Mouse (Mus musculus) naive thymus-derived CD4-positive, alpha-beta T cell, adult 2 months (primary cell): ENCODE data around the gene S1pr2.
"Not testable (repeated sequence)": the region's sequence is repeated elsewhere in the genome, so short reads cannot be mapped to it uniquely, and the experiment has no call there.

Source experiments
- DNase-seq: peaks from one replicate; pipeline ENCODE4 v3.0.0-alpha.2; 2011; ENCODE audit warnings: low read depth

The S1pr2 gene

GRCm38 (mm10) chr9:21000811-21001210 is 24.2 kb upstream of the S1pr2 start:
- DNase-seq: no peak

- DNase-seq: not testable (repeated sequence)
Observed at GRCm38 (mm10) chr9:20998337-20998736, 21.8 kb upstream of the S1pr2 start.

GRCm38 (mm10) chr9:20997065-20997464 is 20.5 kb upstream of the S1pr2 start:
- DNase-seq: no peak

GRCm38 (mm10) chr9:20995069-20995468 is 18.5 kb upstream of the S1pr2 start:
- no peak for DNase-seq

- no peak for DNase-seq
Observed at GRCm38 (mm10) chr9:20993165-20993898, 16.8 kb upstream of the S1pr2 start.

GRCm38 (mm10) chr9:20991587-20991986 is 15.0 kb upstream of the S1pr2 start:
- no peak for DNase-seq

- DNase-seq: no peak
Observed at GRCm38 (mm10) chr9:20990861-20991260, 14.3 kb upstream of the S1pr2 start.

GRCm38 (mm10) chr9:20987953-20988352 is 11.4 kb upstream of the S1pr2 start:
- no peak for DNase-seq

- no peak for DNase-seq
Observed at GRCm38 (mm10) chr9:20986952-20987686, 10.5 kb upstream of the S1pr2 start.

GRCm38 (mm10) chr9:20983169-20983568 is 6.6 kb upstream of the S1pr2 start:
- DNase-seq: peak; percentile 50

- no peak for DNase-seq
Observed at GRCm38 (mm10) chr9:20982171-20982570, 5.6 kb upstream of the S1pr2 start.

GRCm38 (mm10) chr9:20979769-20980168 is 3.2 kb upstream of the S1pr2 start:
- no peak for DNase-seq

- DNase-seq: no peak
Observed at GRCm38 (mm10) chr9:20979181-20979580, 2.6 kb upstream of the S1pr2 start.

GRCm38 (mm10) chr9:20978409-20979095 is 2.0 kb upstream of the S1pr2 start:
- no peak for DNase-seq

GRCm38 (mm10) chr9:20976961-20977689 is 544 bp upstream of the S1pr2 start:
- no peak for DNase-seq

- peak; percentile 47 for DNase-seq
Observed at GRCm38 (mm10) chr9:20975431-20976215, 958 bp downstream of the S1pr2 start.

GRCm38 (mm10) chr9:20973682-20974075 is 2.9 kb downstream of the S1pr2 start:
- DNase-seq: no peak

GRCm38 (mm10) chr9:20973001-20973681 is 3.4 kb downstream of the S1pr2 start:
- DNase-seq: no peak

GRCm38 (mm10) chr9:20972141-20972992 is 4.2 kb downstream of the S1pr2 start:
- DNase-seq: no peak

GRCm38 (mm10) chr9:20971751-20972140 is 4.8 kb downstream of the S1pr2 start:
- no peak for DNase-seq
